Mouse (Mus musculus) C2C12 (cell line): ENCODE data around the gene Gpn2.

Experiments used
- FOSL1 ChIP-seq: IDR thresholded peaks from one replicate; pipeline ENCODE4 v1.8.0; 2011; ENCODE audit warnings: mild to moderate bottlenecking, low read length; ENCODE audit not compliant: poor library complexity, insufficient read depth, severe bottlenecking
- MAX ChIP-seq: IDR thresholded peaks from one replicate; pipeline ENCODE4 v1.6.1; 2011; ENCODE audit warnings: mild to moderate bottlenecking, control low read depth

GRCm38 (mm10) chr4:133553448-133554330, 30.5 kb upstream of the Gpn2 start:
- no peak for TF ChIP-seq MAX
- TF ChIP-seq FOSL1, result no peak
